Mouse (Mus musculus) right cerebral cortex, postnatal 4 days (tissue): Measurements from ENCODE around the gene Naa30.
A peak's percentile ranks its signal among the peaks of the same experiment; 100 is the strongest.

Experiments
- DNase-seq: peaks from one replicate; pipeline ENCODE4 v3.0.0-alpha.2; 2022

Gene Naa30

DNA sequence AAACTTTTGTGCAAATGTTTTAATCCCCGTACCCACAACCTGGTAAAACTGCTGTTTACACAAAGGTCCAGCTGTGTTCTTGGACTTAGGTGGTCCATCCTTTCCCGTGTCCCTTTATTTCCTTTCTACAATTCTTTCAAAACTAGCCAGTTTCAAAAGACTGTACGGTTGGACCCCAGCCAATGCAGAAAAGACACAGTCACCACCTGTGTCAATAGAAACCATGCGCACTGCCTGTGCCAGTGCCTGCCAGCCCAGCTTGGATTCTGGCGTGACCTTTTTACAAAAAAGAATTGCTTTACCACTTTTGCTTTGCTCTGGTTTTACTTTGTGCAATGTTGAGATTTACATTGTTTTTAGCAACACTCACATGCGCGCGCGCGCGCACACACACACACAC, 55.0 kb downstream of the Naa30 start:
- no peak for DNase-seq

DNA sequence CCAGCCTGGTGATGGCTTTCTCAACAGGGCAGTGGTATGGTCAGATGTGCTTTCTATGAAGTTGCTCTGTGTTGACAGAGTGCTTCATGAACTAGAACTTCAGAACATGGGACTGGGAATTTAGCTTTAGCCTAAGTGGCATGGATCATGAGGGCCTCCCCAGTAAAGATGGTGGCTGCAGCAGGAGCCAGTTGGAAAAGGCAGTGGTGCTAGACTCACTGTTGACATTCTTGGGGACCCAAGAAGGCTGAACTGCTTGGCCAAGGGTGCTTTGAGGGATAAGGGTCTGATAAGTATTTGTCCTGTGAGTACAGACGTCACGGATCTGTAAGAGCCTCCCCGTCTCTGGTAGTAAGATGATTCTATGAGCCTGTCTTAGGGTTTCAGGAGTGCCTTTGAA, 59.8 kb downstream of the Naa30 start:
- DNase-seq: no peak

DNA sequence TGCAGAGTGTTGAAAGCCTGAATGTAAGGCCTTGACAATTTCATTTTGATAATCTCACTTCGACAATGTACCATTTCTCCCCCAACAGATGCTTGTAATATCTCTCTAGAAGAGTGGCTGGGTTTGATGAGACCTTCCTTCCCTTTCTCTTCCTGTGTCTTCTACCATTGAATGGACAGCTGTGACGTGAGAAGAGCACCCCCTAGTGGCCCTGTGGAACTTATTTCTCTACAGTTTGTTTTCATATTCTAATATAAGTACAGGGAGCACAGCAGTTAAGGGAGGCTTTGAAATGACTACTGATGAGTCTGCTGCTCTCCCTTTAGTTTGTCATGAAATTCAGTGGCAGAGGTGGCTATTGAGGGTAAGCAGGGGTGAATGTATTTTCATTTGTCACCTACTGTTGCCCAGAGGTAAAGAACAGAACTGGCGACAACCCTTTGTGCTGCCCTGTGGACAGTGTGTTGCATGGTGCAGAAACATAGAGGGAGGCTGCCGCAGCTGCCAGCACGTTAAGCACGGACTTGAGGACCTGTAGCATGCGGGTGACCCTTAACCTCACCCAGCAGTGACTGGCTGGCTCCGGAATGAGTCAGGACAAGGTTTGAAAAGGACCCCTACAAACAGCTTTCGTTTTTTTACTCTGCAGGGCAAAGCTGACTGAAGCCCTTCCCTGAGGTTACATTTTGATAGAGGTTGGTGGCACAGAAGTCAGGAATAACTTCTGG, 62.9 kb downstream of the Naa30 start:
- peak; percentile 30 for DNase-seq

DNA sequence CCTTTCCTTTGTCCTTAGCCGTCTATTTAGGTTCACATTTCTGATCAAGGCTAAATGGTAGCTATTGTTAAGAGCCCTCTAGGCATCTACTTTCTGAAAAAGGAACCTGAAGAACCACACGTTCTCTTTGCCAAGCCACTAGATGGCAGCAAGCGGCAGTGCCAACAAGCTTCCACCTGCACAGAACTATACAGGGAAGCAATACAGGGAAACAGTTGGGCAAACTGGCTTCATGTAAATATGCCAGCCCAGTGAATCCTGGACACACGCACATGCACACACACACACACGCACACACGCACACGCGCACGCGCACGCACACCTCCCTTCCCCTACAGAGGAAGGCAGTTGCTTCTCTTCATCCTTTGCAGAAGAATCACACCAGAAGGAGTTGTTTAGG, 66.2 kb downstream of the Naa30 start:
- peak; percentile 70 for DNase-seq
